Mouse (Mus musculus) spleen, adult 2 months (tissue): ENCODE measurements around the gene Plscr4.

Experiments
- CTCF ChIP-seq: fragments of 200-500 bp; IDR thresholded peaks from 2 replicates; pipeline ENCODE4 v1.5.1; 2011; ENCODE audit warnings: mild to moderate bottlenecking, inconsistent platforms; ENCODE audit not compliant: insufficient read depth, insufficient read length, insufficient replicate concordance; ENCODE audit errors: extremely low read depth
- POLR2A ChIP-seq: fragments of 200-500 bp; IDR thresholded peaks from 2 replicates; pipeline ENCODE4 v1.6.1; 2011; ENCODE audit warnings: low read depth, low read length, inconsistent platforms

DNA sequence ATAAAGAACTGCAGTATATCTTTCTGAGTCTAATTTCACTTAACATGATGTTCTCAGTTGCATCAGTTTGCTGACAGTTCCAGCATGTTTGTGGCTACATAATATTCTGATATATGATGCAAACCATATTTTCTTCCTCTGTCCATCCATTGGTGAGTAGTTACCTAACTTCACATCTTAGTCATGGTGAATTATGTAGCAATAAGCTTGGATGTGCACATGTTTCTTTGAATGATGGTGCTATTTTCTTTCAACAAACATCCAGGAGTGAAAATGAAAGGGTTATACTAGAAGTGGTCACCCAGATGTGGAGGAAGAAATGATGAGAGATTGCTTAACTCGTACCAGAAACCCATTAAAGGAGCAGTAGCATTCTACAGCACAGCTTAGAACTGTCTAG, 47.7 kb downstream of the Plscr4 start:
- TF ChIP-seq CTCF (no peak), POLR2A (no peak)
